Mouse (Mus musculus) neural tube, embryonic 15.5 days (tissue): ENCODE results near the gene Ccdc169. TPM values are rescaled to one million over a fixed set of nuclear protein-coding genes. Genes with fewer than 3 reads are reported as not detected.
A peak's percentile ranks its signal among the peaks of the same experiment; 100 is the strongest.

Experiments used
- ATAC-seq: fragments of 200-750 bp; cut with Nextera tagmentation; 2 replicates; pipeline ENCODE4 v1.8.0; 2017; ENCODE audit warnings: mild to moderate bottlenecking, moderate TSS enrichment, moderate library complexity; ENCODE audit not compliant: low FRiP score
- H3K27ac ChIP-seq: fragments of 300-500 bp; sonication (generic); replicated peaks from 2 replicates; pipeline ENCODE4 v1.5.1; 2015; ENCODE audit warnings: mild to moderate bottlenecking, inconsistent platforms
- H3K27me3 ChIP-seq: fragments of 300-500 bp; sonication (generic); replicated peaks from 2 replicates; pipeline ENCODE4 v1.6.1; 2015; ENCODE audit warnings: inconsistent platforms
- H3K36me3 ChIP-seq: fragments of 300-500 bp; sonication (generic); 2 replicates; pipeline ENCODE4 v1.6.1; 2015; ENCODE audit warnings: inconsistent platforms
- H3K4me1 ChIP-seq: fragments of 300-500 bp; sonication (generic); 2 replicates; pipeline ENCODE4 v1.6.1; 2015; ENCODE audit warnings: inconsistent platforms
- H3K4me2 ChIP-seq: fragments of 300-500 bp; sonication (generic); 2 replicates; pipeline ENCODE4 v1.6.1; 2015; ENCODE audit warnings: inconsistent platforms, mild to moderate bottlenecking, moderate library complexity
- H3K4me3 ChIP-seq: fragments of 300-500 bp; sonication (generic); replicated peaks from 2 replicates; pipeline ENCODE4 v1.5.1; 2015; ENCODE audit warnings: mild to moderate bottlenecking, inconsistent platforms
- H3K9ac ChIP-seq: fragments of 300-500 bp; sonication (generic); replicated peaks from 2 replicates; pipeline ENCODE4 v1.6.1; 2015; ENCODE audit warnings: mild to moderate bottlenecking, inconsistent platforms
- H3K9me3 ChIP-seq: fragments of 300-500 bp; sonication (generic); replicated peaks from 2 replicates; pipeline ENCODE4 v1.6.1; 2016; ENCODE audit warnings: inconsistent platforms
- WGBS: fragments of 180-500 bp; shearing (Covaris S2); methylation state at CpG from one replicate; pipeline ENCODE4 v1.1.7; 2015; ENCODE audit warnings: mixed read lengths; 5-methylcytosine and 5-hydroxymethylcytosine counted together
- polyA plus RNA-seq: library from polyadenylated mRNA; unstranded; fragments of >200 nt; fragmentation: Nextera tagmentation; extraction: Ambion mirVana; gene quantifications from 2 replicates; pipeline ENCODE4 v1.2.1, GENCODE M21; 2015

Gene Ccdc169
- polyA plus RNA-seq, 1 experiment from 2014 or later: not detected

- no peaks in the 10 kb centered on the region for H3K9me3 ChIP-seq
- H3K4me3 ChIP-seq: no peak overlapping the region
- H3K9ac ChIP-seq: no peak overlapping the region
- WGBS: 97% methylated on average over 4 of the region's 4 CpGs
- no peaks in the 10 kb centered on the region for H3K27me3 ChIP-seq
- H3K27ac ChIP-seq: no peak overlapping the region
- no peak overlapping the region for H3K4me2 ChIP-seq
- peaks cover 74% of the 10 kb centered on the region for H3K36me3 ChIP-seq
- ATAC-seq: no peak
- H3K4me1 ChIP-seq: no peaks in the 10 kb centered on the region
Observed at GRCm38 (mm10) chr3:55129181-55129692, 7.9 kb upstream of the Ccdc169 start.

DNA sequence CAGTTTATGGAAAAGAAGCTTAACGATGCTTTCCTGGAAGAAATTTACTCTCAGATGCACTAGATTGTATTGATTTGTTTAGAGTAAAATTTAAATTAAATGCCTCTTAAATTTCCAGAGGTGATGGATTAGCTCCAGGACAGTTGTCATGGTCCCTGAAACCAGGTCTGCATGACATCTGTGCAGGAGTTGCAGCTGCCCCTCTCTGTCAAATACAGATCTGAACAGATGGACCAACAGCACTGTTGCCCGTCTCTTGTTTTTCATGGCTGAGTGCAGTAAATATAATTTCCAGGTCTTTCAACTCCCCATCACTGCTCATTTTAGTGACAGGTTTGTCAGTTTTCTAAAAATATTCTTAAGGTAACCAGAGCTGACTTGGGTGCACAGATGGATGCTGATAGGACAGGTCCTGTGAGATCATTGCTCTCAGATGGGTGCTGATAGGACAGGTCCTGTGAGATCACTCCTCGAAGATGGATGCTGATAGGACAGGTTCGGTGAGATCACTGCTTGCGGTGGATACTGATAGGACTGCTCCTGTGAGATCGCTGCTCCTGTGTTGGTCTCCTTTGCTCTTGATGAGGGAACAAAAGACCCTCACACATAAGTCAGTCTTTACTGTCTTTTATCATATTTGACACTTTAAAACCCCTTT lies 5.4 kb upstream of the Ccdc169 start:
- H3K27me3 ChIP-seq: no peaks in the 10 kb centered on the region
- ATAC-seq: no peak
- H3K9ac ChIP-seq: no peak overlapping the region
- peaks cover 73% of the 10 kb centered on the region for H3K36me3 ChIP-seq
- 85% methylated on average over 6 of the region's 6 CpGs for WGBS
- H3K4me2 ChIP-seq: no peak overlapping the region
- no peaks in the 10 kb centered on the region for H3K9me3 ChIP-seq
- no peaks in the 10 kb centered on the region for H3K4me1 ChIP-seq
- H3K27ac ChIP-seq: no peak overlapping the region
- no peak overlapping the region for H3K4me3 ChIP-seq

DNA sequence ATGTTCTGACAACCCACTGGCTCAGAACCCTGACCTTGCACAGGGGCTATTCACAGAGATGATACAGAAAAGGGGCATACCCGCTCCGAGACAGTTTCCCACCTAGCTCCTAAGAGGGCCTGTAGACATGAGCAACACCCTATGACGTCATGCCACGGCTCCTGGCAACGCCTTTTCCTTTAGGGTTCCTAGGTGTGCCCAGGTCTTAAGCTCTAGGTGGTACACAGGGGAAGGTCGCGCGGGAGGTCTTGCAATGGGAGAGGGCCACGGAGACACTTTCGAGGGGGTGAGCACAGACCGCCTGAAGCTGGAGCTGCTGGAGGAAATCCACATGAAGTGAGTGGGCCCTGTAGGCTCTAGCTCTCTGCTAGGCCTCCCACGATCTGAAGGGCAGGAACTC lies 2.7 kb downstream of the Ccdc169 start:
- H3K27me3 ChIP-seq: no peaks in the 10 kb centered on the region
- no peaks in the 10 kb centered on the region for H3K9me3 ChIP-seq
- H3K27ac ChIP-seq: no peak overlapping the region
- peaks cover 26% of the 10 kb centered on the region for H3K36me3 ChIP-seq
- H3K4me1 ChIP-seq: no peaks in the 10 kb centered on the region
- no peak overlapping the region for H3K4me3 ChIP-seq
- no peak for ATAC-seq
- no peak overlapping the region for H3K4me2 ChIP-seq
- WGBS: 92% methylated on average over 12 of the region's 12 CpGs
- H3K9ac ChIP-seq: no peak overlapping the region

GRCm38 (mm10) chr3:55141401-55141800 lies 4.3 kb downstream of the Ccdc169 start:
- WGBS: 76% methylated on average over 2 of the region's 2 CpGs
- Histone ChIP-seq H3K4me2 (no peak overlapping the region), H3K4me3 (no peak overlapping the region), H3K4me1 (no peaks in the 10 kb centered on the region), H3K9me3 (no peaks in the 10 kb centered on the region), H3K36me3 (peaks cover 14% of the 10 kb centered on the region), H3K27me3 (no peaks in the 10 kb centered on the region), H3K9ac (no peak overlapping the region), H3K27ac (no peak overlapping the region)
- no peak for ATAC-seq

DNA sequence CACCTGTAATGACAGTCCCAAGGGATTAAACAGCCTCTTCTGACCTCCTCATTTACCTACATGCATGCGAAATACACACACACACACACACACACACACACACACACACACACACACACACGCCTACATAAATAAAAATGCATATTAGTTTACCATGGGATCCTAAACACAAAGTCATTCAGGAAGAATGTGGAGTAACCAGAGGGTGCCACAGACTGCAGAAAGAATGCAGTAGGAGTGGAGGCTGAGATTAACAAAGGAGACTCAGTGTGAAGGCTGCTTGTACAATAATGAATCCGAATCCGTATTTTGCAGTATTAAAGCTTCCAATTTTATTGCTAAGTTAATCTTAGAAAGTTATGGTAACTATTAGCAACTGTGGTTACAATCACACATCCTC lies 7.8 kb downstream of the Ccdc169 start:
- Histone ChIP-seq H3K27me3 (no peaks in the 10 kb centered on the region), H3K4me3 (no peak overlapping the region), H3K4me1 (no peaks in the 10 kb centered on the region), H3K9me3 (no peaks in the 10 kb centered on the region), H3K4me2 (no peak overlapping the region), H3K27ac (no peak overlapping the region), H3K9ac (no peak overlapping the region), H3K36me3 (no peaks in the 10 kb centered on the region)
- no peak for ATAC-seq
- 74% methylated on average over 4 of the region's 4 CpGs for WGBS

DNA sequence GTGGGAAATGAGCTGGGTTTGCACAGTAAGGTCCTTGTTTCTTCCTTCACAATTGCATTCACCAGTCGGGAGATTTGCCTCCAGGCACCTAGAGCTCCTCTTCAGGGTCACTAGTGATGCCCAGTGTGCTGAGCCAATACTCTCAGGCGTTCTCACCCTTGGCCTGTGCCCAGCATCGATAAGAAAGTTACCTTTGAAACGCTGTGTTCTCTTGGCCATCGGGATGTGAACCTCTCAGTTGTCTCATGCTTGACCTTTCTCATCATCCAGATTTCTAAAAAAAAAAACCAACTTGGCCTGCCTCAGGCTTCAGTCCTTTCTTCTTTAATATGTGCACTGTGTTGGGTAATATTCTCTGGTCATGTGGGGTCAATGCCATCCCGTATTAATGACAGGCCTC lies 9.3 kb downstream of the Ccdc169 start:
- Histone ChIP-seq H3K36me3 (no peaks in the 10 kb centered on the region), H3K4me1 (no peaks in the 10 kb centered on the region), H3K9me3 (no peaks in the 10 kb centered on the region), H3K4me3 (no peak overlapping the region), H3K4me2 (no peak overlapping the region), H3K27me3 (no peaks in the 10 kb centered on the region), H3K9ac (no peak overlapping the region), H3K27ac (no peak overlapping the region)
- no peak for ATAC-seq
- WGBS: 85% methylated on average over 6 of the region's 6 CpGs

DNA sequence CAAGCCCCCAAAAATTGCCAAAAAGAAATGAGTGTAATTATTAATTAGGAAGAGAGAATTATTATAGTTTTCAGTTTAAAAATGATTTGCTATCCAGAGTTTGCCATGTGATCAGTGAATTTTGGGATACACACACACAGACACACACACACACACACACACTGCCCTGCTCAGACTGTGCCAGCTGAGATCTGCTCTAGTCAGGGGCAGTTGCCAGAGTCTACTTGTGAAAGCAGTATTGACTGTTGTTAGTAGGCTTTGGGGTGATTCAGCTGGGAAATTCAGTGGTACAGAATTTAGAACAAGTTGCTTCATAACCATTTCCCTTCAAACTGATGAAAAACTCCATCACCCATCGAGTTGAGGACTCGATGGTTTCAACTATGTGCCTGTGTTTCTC lies 10.0 kb downstream of the Ccdc169 start:
- Histone ChIP-seq H3K9me3 (no peaks in the 10 kb centered on the region), H3K27me3 (no peaks in the 10 kb centered on the region), H3K4me1 (peaks cover 3% of the 10 kb centered on the region), H3K27ac (no peak overlapping the region), H3K4me2 (no peak overlapping the region), H3K4me3 (no peak overlapping the region), H3K36me3 (no peaks in the 10 kb centered on the region), H3K9ac (no peak overlapping the region)
- ATAC-seq: no peak
- WGBS: 91% methylated on average over 2 of the region's 2 CpGs

DNA sequence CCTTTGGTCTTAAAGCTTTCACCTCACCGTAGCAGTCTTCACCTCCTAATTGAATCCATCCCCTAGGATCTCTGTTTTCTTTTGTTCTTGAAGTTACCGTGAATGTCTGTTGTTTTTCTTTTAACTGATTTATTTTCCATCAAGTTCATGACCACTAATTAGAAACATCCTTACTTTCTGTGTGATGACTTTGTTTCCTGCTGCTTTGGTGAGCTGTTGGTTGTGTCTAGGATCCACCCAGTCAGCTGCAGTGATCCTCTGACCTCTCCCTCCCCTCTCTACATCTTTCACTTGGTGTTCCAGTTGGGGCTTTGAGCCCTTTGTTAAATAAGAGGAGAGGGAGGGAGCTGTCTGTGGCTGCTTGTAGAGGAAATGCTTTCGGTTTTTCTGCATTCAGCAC lies 11.0 kb downstream of the Ccdc169 start:
- WGBS: 16% methylated on average over 3 of the region's 3 CpGs
- no peaks in the 10 kb centered on the region for H3K36me3 ChIP-seq
- H3K9ac ChIP-seq: no peak overlapping the region
- ATAC-seq: no peak
- H3K4me1 ChIP-seq: peaks cover 3% of the 10 kb centered on the region
- H3K27me3 ChIP-seq: no peaks in the 10 kb centered on the region
- no peak overlapping the region for H3K4me2 ChIP-seq
- H3K4me3 ChIP-seq: no peak overlapping the region
- H3K9me3 ChIP-seq: no peaks in the 10 kb centered on the region
- no peak overlapping the region for H3K27ac ChIP-seq

DNA sequence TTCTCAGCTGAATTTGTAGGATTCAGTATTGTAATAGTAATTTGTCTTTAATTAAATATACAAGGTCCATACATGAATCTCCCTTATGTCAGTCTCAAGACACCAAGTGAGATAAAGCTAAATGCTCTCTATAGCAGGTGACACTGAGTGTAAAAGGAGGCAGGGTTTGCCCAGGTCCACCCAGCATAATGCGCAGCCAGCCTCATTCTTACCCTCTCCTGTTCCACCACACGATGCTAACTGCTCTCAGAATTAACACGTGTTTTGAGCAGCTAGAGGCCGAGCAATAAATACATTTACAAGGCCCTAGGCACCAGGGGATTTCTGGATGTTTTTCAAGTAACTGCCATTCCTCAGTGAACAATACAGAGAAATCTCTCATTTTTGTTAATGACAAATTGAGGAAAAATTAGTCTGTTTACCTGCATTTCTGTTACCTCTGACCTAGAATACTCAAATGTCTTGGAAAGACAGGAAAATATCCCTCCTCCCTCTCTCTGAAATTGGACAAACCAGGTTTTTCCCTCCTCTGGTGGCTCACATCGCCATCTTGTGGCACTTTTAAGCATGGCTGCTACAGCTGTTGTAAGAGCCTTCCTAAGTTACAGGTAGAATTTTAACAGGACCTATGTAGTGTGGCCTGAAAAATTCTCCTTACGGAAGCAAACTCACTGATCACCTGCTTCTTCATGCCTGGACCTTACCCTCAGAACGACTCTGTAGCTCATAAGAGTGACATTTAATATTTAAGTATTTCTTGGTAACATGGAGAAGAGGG lies 14.7 kb downstream of the Ccdc169 start:
- Histone ChIP-seq H3K4me3 (no peak overlapping the region), H3K27me3 (no peaks in the 10 kb centered on the region), H3K4me2 (no peak overlapping the region), H3K9ac (no peak overlapping the region), H3K9me3 (no peaks in the 10 kb centered on the region), H3K36me3 (no peaks in the 10 kb centered on the region), H3K4me1 (peaks cover 3% of the 10 kb centered on the region), H3K27ac (no peak overlapping the region)
- peak; percentile 64 for ATAC-seq
- WGBS: 26% methylated on average over 7 of the region's 7 CpGs

DNA sequence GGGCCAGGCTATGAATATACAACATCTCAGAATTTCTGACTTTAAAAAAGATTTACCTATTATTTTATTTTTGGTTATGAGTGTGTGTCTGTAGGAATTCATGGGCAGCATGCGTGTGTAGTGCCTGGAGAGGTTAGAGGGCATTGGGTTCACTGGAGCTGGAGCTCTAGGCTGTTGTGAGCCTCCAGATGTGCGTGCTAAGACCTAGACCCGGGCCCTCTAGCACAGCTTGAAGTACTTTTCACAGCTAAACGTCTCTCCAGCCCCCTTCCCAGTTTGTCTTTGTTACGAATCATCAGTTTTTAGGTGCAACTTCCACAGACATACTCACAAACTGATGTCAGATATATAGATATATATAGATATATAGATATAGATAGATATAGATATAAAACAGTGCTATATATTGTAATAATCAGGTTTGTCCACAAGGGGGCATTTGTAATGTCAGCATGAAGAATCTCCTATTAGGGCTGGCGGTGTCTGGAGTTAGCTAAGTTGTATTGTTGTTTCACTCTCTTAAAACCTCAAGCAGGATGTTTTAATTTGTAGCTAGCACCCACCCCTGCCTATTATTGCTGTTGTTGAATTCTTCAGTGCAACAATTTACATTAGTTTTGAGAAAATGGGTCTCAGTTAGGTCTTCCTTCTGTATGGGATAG lies 15.7 kb downstream of the Ccdc169 start:
- no peak for ATAC-seq

GRCm38 (mm10) chr3:55154163-55154562 lies 17.0 kb downstream of the Ccdc169 start:
- WGBS: 81% methylated on average over 7 of the region's 7 CpGs
- Histone ChIP-seq H3K27ac (no peak overlapping the region), H3K4me1 (peaks cover 3% of the 10 kb centered on the region), H3K4me3 (no peak overlapping the region), H3K4me2 (no peak overlapping the region), H3K9me3 (no peaks in the 10 kb centered on the region), H3K27me3 (no peaks in the 10 kb centered on the region), H3K36me3 (no peaks in the 10 kb centered on the region), H3K9ac (no peak overlapping the region)
- no peak for ATAC-seq

More for the DNA sequence above, 15.7 kb downstream of the Ccdc169 start:
- Histone ChIP-seq H3K4me2 (no peak overlapping the region), H3K9me3 (no peaks in the 10 kb centered on the region), H3K4me3 (no peak overlapping the region), H3K27ac (no peak overlapping the region), H3K36me3 (no peaks in the 10 kb centered on the region), H3K27me3 (no peaks in the 10 kb centered on the region), H3K9ac (no peak overlapping the region), H3K4me1 (peaks cover 3% of the 10 kb centered on the region)
- 62% methylated on average over 6 of the region's 6 CpGs for WGBS

DNA sequence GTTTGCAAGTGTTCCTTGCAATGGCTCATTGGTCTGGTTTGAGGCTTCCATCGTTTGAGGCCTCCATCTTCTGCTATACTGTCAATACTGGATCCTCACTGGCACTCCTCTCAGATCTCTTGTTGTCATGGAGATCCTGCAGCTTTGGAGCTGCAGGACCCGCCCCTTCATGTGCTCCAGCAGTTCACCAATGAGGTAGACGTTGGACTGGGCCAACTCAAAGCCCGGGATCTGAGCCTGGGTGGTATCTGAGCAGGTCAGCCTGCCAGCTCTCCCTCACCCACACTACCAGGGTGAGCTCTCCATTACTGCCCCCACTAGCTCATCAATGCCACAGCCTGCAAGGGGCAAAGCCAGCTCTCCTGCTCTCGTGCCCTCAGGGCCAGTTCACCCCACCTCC lies 20.3 kb downstream of the Ccdc169 start:
- no peak overlapping the region for H3K4me2 ChIP-seq
- no peaks in the 10 kb centered on the region for H3K9me3 ChIP-seq
- H3K4me1 ChIP-seq: no peaks in the 10 kb centered on the region
- H3K36me3 ChIP-seq: no peaks in the 10 kb centered on the region
- H3K4me3 ChIP-seq: no peak overlapping the region
- ATAC-seq: peak; percentile 36; the same call in 1 of the 2 replicates
- H3K27ac ChIP-seq: no peak overlapping the region
- H3K27me3 ChIP-seq: no peaks in the 10 kb centered on the region
- no peak overlapping the region for H3K9ac ChIP-seq
- WGBS: 63% methylated on average over 5 of the region's 5 CpGs
